Mouse (Mus musculus): ENCODE results near the gene Lat.
A peak's percentile ranks its signal among the peaks of the same experiment; 100 is the strongest.
"Not testable (repeated sequence)": the region's sequence is repeated elsewhere in the genome, so short reads cannot be mapped to it uniquely, and the experiment has no call there.

Gene Lat

GRCm38 (mm10) chr7:126332691-126333090, 36.7 kb downstream of the Lat start:
- DNase-seq (ENCODE audit: low spot score), result no peak

- DNase-seq (ENCODE audit: low spot score), result no peak
Observed at GRCm38 (mm10) chr7:126330693-126331092, 38.7 kb downstream of the Lat start.

GRCm38 (mm10) chr7:126329907-126330645, 39.3 kb downstream of the Lat start:
- no peak for DNase-seq (ENCODE audit: low spot score)

- not testable (repeated sequence) for DNase-seq (ENCODE audit: low spot score)
Observed at GRCm38 (mm10) chr7:126328848-126329247, 40.5 kb downstream of the Lat start.

GRCm38 (mm10) chr7:126325576-126326273, 43.6 kb downstream of the Lat start:
- DNase-seq (ENCODE audit: low spot score), result not testable (repeated sequence)

- no peak for DNase-seq (ENCODE audit: low spot score)
Observed at GRCm38 (mm10) chr7:126324791-126325190, 44.6 kb downstream of the Lat start.

GRCm38 (mm10) chr7:126323729-126324128, 45.6 kb downstream of the Lat start:
- DNase-seq (ENCODE audit: low spot score), result peak; percentile 77

- no peak for DNase-seq (ENCODE audit: low spot score)
Observed at GRCm38 (mm10) chr7:126314273-126314672, 55.1 kb downstream of the Lat start.

Data from urinary bladder, postnatal 25 days (tissue).